Mouse (Mus musculus) gastrocnemius, postnatal 36 days (tissue): ENCODE results near the gene Dhdh. TPM values are rescaled to one million over a fixed set of nuclear protein-coding genes. Genes with fewer than 3 reads are reported as not detected.
A peak's percentile ranks its signal among the peaks of the same experiment; 100 is the strongest.
"Not testable (repeated sequence)": the region's sequence is repeated elsewhere in the genome, so short reads cannot be mapped to it uniquely, and the experiment has no call there.

Experiments
- DNase-seq, 2 experiments: peaks; one replicate each; pipeline ENCODE4 v3.0.0; 2022
- intact Hi-C: fragments of 180-260 bp; cut with DNase I; formaldehyde crosslinking; loops from one replicate; pipeline ENCODE4 v1.15.1; 2025
- total RNA-seq, 2 experiments: library from RNA; stranded (reverse); gene quantifications; 2 replicates each; pipeline ENCODE4 v1.2.3; 2021

Gene Dhdh
- total RNA-seq, 2 experiments from 2014 or later, result 11.4 to 12.8 TPM

- DNase-seq, result peak in 1 of 2 experiments; percentile 42
- intact Hi-C loops, result loop anchor here (5.0 kb wide), 1 partner anchor 40 kb away; no protein-coding TSS in a partner anchor
Observed at GRCm38 (mm10) chr7:45477003-45477402, 11.6 kb downstream of the Dhdh start.

- intact Hi-C loops, result loop anchor here (5.0 kb wide), 1 partner anchor 41 kb away; no protein-coding TSS in a partner anchor
- DNase-seq, result no peak
Observed at GRCm38 (mm10) chr7:45476453-45476852, 12.2 kb downstream of the Dhdh start.

- intact Hi-C loops, result loop anchor here (5.0 kb wide), 1 partner anchor 42 kb away; no protein-coding TSS in a partner anchor
- no peak for DNase-seq
Observed at GRCm38 (mm10) chr7:45475291-45475969, 13.2 kb downstream of the Dhdh start.

GRCm38 (mm10) chr7:45470869-45471268, 17.7 kb downstream of the Dhdh start:
- intact Hi-C loops, result loop anchor here (2.0 kb wide), 1 partner anchor 90 kb away; no protein-coding TSS in a partner anchor

GRCm38 (mm10) chr7:45467090-45467670, 21.4 kb downstream of the Dhdh start:
- no peak for DNase-seq
- intact Hi-C loops, result no loop called here

More at GRCm38 (mm10) chr7:45470869-45471268, 17.7 kb downstream of the Dhdh start:
- DNase-seq, result peak in 1 of 2 experiments; percentile 50

- intact Hi-C loops, result loop anchor here (1.0 kb wide), 1 partner anchor 114 kb away; no protein-coding TSS in a partner anchor
- peak; percentile 90 to 95 for DNase-seq
Observed at GRCm38 (mm10) chr7:45466283-45467089, 22.1 kb downstream of the Dhdh start, which contains the start of gene Bax. Bax (minus strand) TSS chr7:45466898.

GRCm38 (mm10) chr7:45465549-45465948, 23.1 kb downstream of the Dhdh start:
- no peak for DNase-seq
- intact Hi-C loops, result no loop called here

GRCm38 (mm10) chr7:45465112-45465511, 23.5 kb downstream of the Dhdh start:
- intact Hi-C loops, result no loop called here
- DNase-seq, result no peak

GRCm38 (mm10) chr7:45463987-45464778, 24.4 kb downstream of the Dhdh start:
- DNase-seq, result no peak
- intact Hi-C loops, result no loop called here

- intact Hi-C loops, DNase-seq: not testable (repeated sequence)
Observed at GRCm38 (mm10) chr7:45462868-45463267, 25.7 kb downstream of the Dhdh start.

GRCm38 (mm10) chr7:45462325-45462724, 26.3 kb downstream of the Dhdh start:
- no peak for DNase-seq
- intact Hi-C loops, result no loop called here

- no peak for DNase-seq
- intact Hi-C loops, result no loop called here
Observed at GRCm38 (mm10) chr7:45461781-45462180, 26.8 kb downstream of the Dhdh start.

- no peak for DNase-seq
- intact Hi-C loops, result no loop called here
Observed at GRCm38 (mm10) chr7:45461326-45461725, 27.3 kb downstream of the Dhdh start.

- intact Hi-C loops, result no loop called here
- DNase-seq, result peak; percentile 42 to 65
Observed at GRCm38 (mm10) chr7:45460860-45461314, 27.7 kb downstream of the Dhdh start.

- intact Hi-C loops, result no loop called here
- peak in 1 of 2 experiments; percentile 43 for DNase-seq
Observed at GRCm38 (mm10) chr7:45460377-45460776, 28.2 kb downstream of the Dhdh start.

- DNase-seq, result peak; percentile 92 to 96
- intact Hi-C loops, result not testable (repeated sequence)
Observed at GRCm38 (mm10) chr7:45459564-45460140, 29.0 kb downstream of the Dhdh start, which contains the start of gene Ftl1. Ftl1 (minus strand) TSS chr7:45459884.

- DNase-seq, result peak; percentile 68 to 79
- intact Hi-C loops, result no loop called here
Observed at GRCm38 (mm10) chr7:45458748-45459563, 29.6 kb downstream of the Dhdh start.

GRCm38 (mm10) chr7:45457204-45458060, 31.2 kb downstream of the Dhdh start:
- intact Hi-C loops, result no loop called here
- no peak for DNase-seq
